Mouse (Mus musculus) liver, embryonic 15.5 days (tissue): ENCODE results near the gene Inpp4b. TPM values are rescaled to one million over a fixed set of nuclear protein-coding genes. Genes with fewer than 3 reads are reported as not detected.
A peak's percentile ranks its signal among the peaks of the same experiment; 100 is the strongest.

Source experiments
- ATAC-seq: fragments of 200-750 bp; cut with Nextera tagmentation; 2 replicates; pipeline ENCODE4 v1.8.0; 2017; ENCODE audit warnings: moderate number of reproducible peaks, mild to moderate bottlenecking, moderate library complexity; ENCODE audit not compliant: insufficient read depth
- H3K27ac ChIP-seq: fragments of 300-500 bp; sonication (generic); replicated peaks from 2 replicates; pipeline ENCODE4 v1.5.1; 2015; ENCODE audit warnings: mild to moderate bottlenecking, inconsistent platforms
- H3K27me3 ChIP-seq: fragments of 300-500 bp; sonication (generic); 2 replicates; pipeline ENCODE4 v1.6.1; 2015; ENCODE audit warnings: mild to moderate bottlenecking, inconsistent platforms
- H3K36me3 ChIP-seq: fragments of 300-500 bp; sonication (generic); replicated peaks from 2 replicates; pipeline ENCODE4 v1.6.1; 2015; ENCODE audit warnings: moderate library complexity, mild to moderate bottlenecking, inconsistent platforms
- H3K4me1 ChIP-seq: fragments of 300-500 bp; sonication (generic); replicated peaks from 2 replicates; pipeline ENCODE4 v1.6.1; 2015; ENCODE audit warnings: inconsistent platforms
- H3K4me2 ChIP-seq: fragments of 300-500 bp; sonication (generic); 2 replicates; pipeline ENCODE4 v1.6.1; 2015; ENCODE audit warnings: moderate library complexity, mild to moderate bottlenecking, inconsistent platforms
- H3K4me3 ChIP-seq: fragments of 300-500 bp; sonication (generic); replicated peaks from 2 replicates; pipeline ENCODE4 v1.5.1; 2015; ENCODE audit warnings: mild to moderate bottlenecking, inconsistent platforms
- H3K9ac ChIP-seq: fragments of 300-500 bp; sonication (generic); 2 replicates; pipeline ENCODE4 v1.6.1; 2015; ENCODE audit warnings: moderate library complexity, mild to moderate bottlenecking, inconsistent platforms
- H3K9me3 ChIP-seq: fragments of 300-500 bp; sonication (generic); replicated peaks from 2 replicates; pipeline ENCODE4 v1.6.1; 2016; ENCODE audit warnings: inconsistent platforms
- WGBS: fragments of 180-500 bp; shearing (Covaris S2); methylation state at CpG from one replicate; pipeline ENCODE4 v1.1.7; 2015; ENCODE audit warnings: mixed read lengths; ENCODE audit not compliant: insufficient replicate concordance; 5-methylcytosine and 5-hydroxymethylcytosine counted together
- polyA plus RNA-seq: library from polyadenylated mRNA; unstranded; fragments of >200 nt; fragmentation: Nextera tagmentation; extraction: Ambion mirVana; gene quantifications from 2 replicates; pipeline ENCODE4 v1.2.1, GENCODE M21; 2015

Inpp4b gene
- polyA plus RNA-seq, 1 experiment from 2014 or later = 1.5 TPM

GRCm38 (mm10) chr8:81735655-81736054 lies 393.3 kb downstream of the Inpp4b start:
- H3K27ac ChIP-seq = no peak overlapping the region
- no peaks in the 10 kb centered on the region for H3K36me3 ChIP-seq
- H3K4me3 ChIP-seq = no peak overlapping the region
- WGBS = 69% methylated on average over 2 of the region's 2 CpGs
- no peaks in the 10 kb centered on the region for H3K4me1 ChIP-seq
- no peaks in the 10 kb centered on the region for H3K9me3 ChIP-seq
- no peak overlapping the region for H3K4me2 ChIP-seq
- ATAC-seq = no peak
- no peaks in the 10 kb centered on the region for H3K27me3 ChIP-seq
- H3K9ac ChIP-seq = no peak overlapping the region

GRCm38 (mm10) chr8:81736103-81736502 lies 393.7 kb downstream of the Inpp4b start:
- no peak for ATAC-seq
- Histone ChIP-seq H3K27me3 (no peaks in the 10 kb centered on the region), H3K9ac (no peak overlapping the region), H3K9me3 (no peaks in the 10 kb centered on the region), H3K4me2 (no peak overlapping the region), H3K4me1 (no peaks in the 10 kb centered on the region), H3K36me3 (no peaks in the 10 kb centered on the region), H3K27ac (no peak overlapping the region), H3K4me3 (no peak overlapping the region)
- 55% methylated on average over 1 of the region's 1 CpGs for WGBS

GRCm38 (mm10) chr8:81742588-81742987 lies 400.2 kb downstream of the Inpp4b start:
- Histone ChIP-seq H3K9me3 (no peaks in the 10 kb centered on the region), H3K4me2 (no peak overlapping the region), H3K4me1 (no peaks in the 10 kb centered on the region), H3K27me3 (no peaks in the 10 kb centered on the region), H3K27ac (no peak overlapping the region), H3K4me3 (no peak overlapping the region), H3K9ac (no peak overlapping the region), H3K36me3 (no peaks in the 10 kb centered on the region)
- ATAC-seq = no peak
- WGBS = 53% methylated on average over 7 of the region's 7 CpGs

- 53% methylated on average over 3 of the region's 3 CpGs for WGBS
- no peak overlapping the region for H3K4me2 ChIP-seq
These were observed 400.7 kb downstream of the Inpp4b start for GRCm38 (mm10) chr8:81743040-81743439.

GRCm38 (mm10) chr8:81745439-81745838 lies 403.1 kb downstream of the Inpp4b start:
- ATAC-seq = no peak
- Histone ChIP-seq H3K4me1 (no peaks in the 10 kb centered on the region), H3K9me3 (no peaks in the 10 kb centered on the region), H3K4me3 (no peak overlapping the region), H3K36me3 (no peaks in the 10 kb centered on the region), H3K27me3 (no peaks in the 10 kb centered on the region), H3K27ac (no peak overlapping the region), H3K4me2 (no peak overlapping the region), H3K9ac (no peak overlapping the region)
- 51% methylated on average over 1 of the region's 1 CpGs for WGBS

More at GRCm38 (mm10) chr8:81743040-81743439, 400.7 kb downstream of the Inpp4b start:
- no peak overlapping the region for H3K9ac ChIP-seq
- H3K36me3 ChIP-seq = no peaks in the 10 kb centered on the region
- no peak overlapping the region for H3K4me3 ChIP-seq
- H3K27me3 ChIP-seq = no peaks in the 10 kb centered on the region
- no peaks in the 10 kb centered on the region for H3K4me1 ChIP-seq
- no peak for ATAC-seq
- H3K27ac ChIP-seq = no peak overlapping the region
- H3K9me3 ChIP-seq = no peaks in the 10 kb centered on the region

- H3K4me3 ChIP-seq = no peak overlapping the region
- no peaks in the 10 kb centered on the region for H3K9me3 ChIP-seq
- ATAC-seq = no peak
- H3K27ac ChIP-seq = no peak overlapping the region
- WGBS = 24% methylated on average over 1 of the region's 1 CpGs
- no peak overlapping the region for H3K4me2 ChIP-seq
- H3K9ac ChIP-seq = no peak overlapping the region
- H3K27me3 ChIP-seq = no peaks in the 10 kb centered on the region
- H3K36me3 ChIP-seq = no peaks in the 10 kb centered on the region
- no peaks in the 10 kb centered on the region for H3K4me1 ChIP-seq
These were observed 408.8 kb downstream of the Inpp4b start for GRCm38 (mm10) chr8:81751159-81751558.

GRCm38 (mm10) chr8:81756663-81757062 lies 414.3 kb downstream of the Inpp4b start:
- Histone ChIP-seq H3K27ac (no peak overlapping the region), H3K36me3 (no peaks in the 10 kb centered on the region), H3K9ac (no peak overlapping the region), H3K27me3 (no peaks in the 10 kb centered on the region), H3K9me3 (no peaks in the 10 kb centered on the region), H3K4me2 (no peak overlapping the region), H3K4me1 (no peaks in the 10 kb centered on the region), H3K4me3 (no peak overlapping the region)
- no peak for ATAC-seq
- 38% methylated on average over 3 of the region's 3 CpGs for WGBS

- H3K36me3 ChIP-seq = no peaks in the 10 kb centered on the region
- no peak overlapping the region for H3K4me3 ChIP-seq
- no peaks in the 10 kb centered on the region for H3K4me1 ChIP-seq
- no peaks in the 10 kb centered on the region for H3K9me3 ChIP-seq
- H3K27ac ChIP-seq = no peak overlapping the region
- H3K4me2 ChIP-seq = no peak overlapping the region
- H3K9ac ChIP-seq = no peak overlapping the region
- WGBS = 61% methylated on average over 2 of the region's 2 CpGs
- no peak for ATAC-seq
- H3K27me3 ChIP-seq = no peaks in the 10 kb centered on the region
These were observed 415.3 kb downstream of the Inpp4b start for GRCm38 (mm10) chr8:81757580-81758144.

GRCm38 (mm10) chr8:81761466-81761865 lies 419.1 kb downstream of the Inpp4b start:
- H3K9ac ChIP-seq = no peak overlapping the region

GRCm38 (mm10) chr8:81766033-81766432 lies 423.7 kb downstream of the Inpp4b start:
- no peaks in the 10 kb centered on the region for H3K36me3 ChIP-seq
- 19% methylated on average over 5 of the region's 5 CpGs for WGBS
- H3K9ac ChIP-seq = no peak overlapping the region
- H3K4me2 ChIP-seq = no peak overlapping the region
- H3K27me3 ChIP-seq = no peaks in the 10 kb centered on the region
- H3K4me3 ChIP-seq = no peak overlapping the region
- peak; percentile 47; the same call in 1 of the 2 replicates for ATAC-seq
- H3K27ac ChIP-seq = no peak overlapping the region
- peaks cover 21% of the 10 kb centered on the region for H3K4me1 ChIP-seq
- no peaks in the 10 kb centered on the region for H3K9me3 ChIP-seq

More at GRCm38 (mm10) chr8:81761466-81761865, 419.1 kb downstream of the Inpp4b start:
- ATAC-seq = no peak
- peaks cover 8% of the 10 kb centered on the region; the same call in 1 of the 2 replicates for H3K4me1 ChIP-seq
- 60% methylated on average over 4 of the region's 4 CpGs for WGBS
- H3K4me3 ChIP-seq = no peak overlapping the region
- no peak overlapping the region for H3K27ac ChIP-seq
- H3K9me3 ChIP-seq = no peaks in the 10 kb centered on the region
- H3K4me2 ChIP-seq = no peak overlapping the region
- H3K36me3 ChIP-seq = no peaks in the 10 kb centered on the region
- H3K27me3 ChIP-seq = no peaks in the 10 kb centered on the region

GRCm38 (mm10) chr8:81767411-81768312 lies 425.3 kb downstream of the Inpp4b start:
- H3K4me2 ChIP-seq = peak overlapping the region; percentile 46
- no peaks in the 10 kb centered on the region for H3K27me3 ChIP-seq
- H3K27ac ChIP-seq = 0 out of 2 replicates have a peak overlapping the region, but pooled peaks have one; percentile 9
- 6% methylated on average over 12 of the region's 12 CpGs for WGBS
- ATAC-seq = peak; percentile 56
- no peaks in the 10 kb centered on the region for H3K36me3 ChIP-seq
- H3K9ac ChIP-seq = no peak overlapping the region
- H3K4me3 ChIP-seq = peak overlapping the region; percentile 18; the same call in 1 of the 2 replicates
- H3K4me1 ChIP-seq = peaks cover 21% of the 10 kb centered on the region
- H3K9me3 ChIP-seq = no peaks in the 10 kb centered on the region
